Mouse (Mus musculus) heart, embryonic 14.5 days (tissue): ENCODE data around the gene Tacstd2. TPM values are rescaled to one million over a fixed set of nuclear protein-coding genes. Genes with fewer than 3 reads are reported as not detected.
"Not testable (repeated sequence)": the region's sequence is repeated elsewhere in the genome, so short reads cannot be mapped to it uniquely, and the experiment has no call there.

Experiments
- ATAC-seq: fragments of 200-750 bp; cut with Nextera tagmentation; 2 replicates; pipeline ENCODE4 v1.8.0; 2017; ENCODE audit warnings: low read depth, moderate TSS enrichment; ENCODE audit not compliant: insufficient number of reproducible peaks, insufficient read depth, low FRiP score
- H3K27ac ChIP-seq, 2 experiments: fragments of 200-500 bp in 1 of 2; fragments of 300-500 bp in 1 of 2; sonication (generic) in 1 of 2; replicated peaks in 1 of 2; 2 replicates each; pipeline ENCODE4 v1.5.1; 2012 to 2014; ENCODE audit warnings: low read depth in 2 of 2, low read length in 2 of 2, control low read depth in 1 of 2, mild to moderate bottlenecking in 1 of 2, mixed read lengths in 1 of 2; ENCODE audit not compliant: control insufficient read depth in 1 of 2, insufficient read depth in 1 of 2
- H3K27me3 ChIP-seq: fragments of 300-500 bp; sonication (generic); 2 replicates; pipeline ENCODE4 v1.6.1; 2014; ENCODE audit warnings: mild to moderate bottlenecking, low read length, control low read depth; ENCODE audit not compliant: control insufficient read depth, insufficient read depth
- H3K36me3 ChIP-seq: fragments of 300-500 bp; sonication (generic); 2 replicates; pipeline ENCODE4 v1.6.1; 2014; ENCODE audit warnings: mild to moderate bottlenecking, control low read depth, low read length, mixed read lengths; ENCODE audit not compliant: control insufficient read depth, insufficient read depth
- H3K4me1 ChIP-seq, 2 experiments: fragments of 200-500 bp in 1 of 2; fragments of 300-500 bp in 1 of 2; sonication (generic) in 1 of 2; 2 replicates each; pipeline ENCODE4 v1.6.1; 2012 to 2014; ENCODE audit warnings: low read length in 2 of 2, control low read depth in 1 of 2, mixed read lengths in 1 of 2; ENCODE audit not compliant: control insufficient read depth in 2 of 2, insufficient read depth in 2 of 2
- H3K4me2 ChIP-seq: fragments of 300-500 bp; sonication (generic); 2 replicates; pipeline ENCODE4 v1.6.1; 2014; ENCODE audit warnings: mild to moderate bottlenecking, low read length
- H3K4me3 ChIP-seq, 2 experiments: fragments of 200-500 bp in 1 of 2; fragments of 300-500 bp in 1 of 2; sonication (generic) in 1 of 2; 2 replicates each; pipeline ENCODE4 v1.5.1; 2012 to 2014; ENCODE audit warnings: low read length in 2 of 2, mild to moderate bottlenecking in 2 of 2, control low read depth in 1 of 2, low read depth in 1 of 2, moderate library complexity in 1 of 2; ENCODE audit not compliant: control insufficient read depth in 1 of 2, insufficient read depth in 1 of 2
- H3K9ac ChIP-seq: fragments of 300-500 bp; sonication (generic); 2 replicates; pipeline ENCODE4 v1.6.1; 2014; ENCODE audit warnings: mild to moderate bottlenecking, low read length
- H3K9me3 ChIP-seq: fragments of 300-500 bp; sonication (generic); 2 replicates; pipeline ENCODE4 v1.6.1; 2016; ENCODE audit warnings: low read length, control low read depth; ENCODE audit not compliant: control insufficient read depth
- WGBS: fragments of 180-500 bp; shearing (Covaris S2); extraction: QIAGEN DNeasy Blood & Tissue Kit; methylation state at CpG from one replicate; pipeline ENCODE4 v1.1.7; 2014; 5-methylcytosine and 5-hydroxymethylcytosine counted together
- polyA plus RNA-seq: library from polyadenylated mRNA; unstranded; fragments of >200 nt; fragmentation: Nextera tagmentation; extraction: Ambion mirVana; gene quantifications from 2 replicates; pipeline ENCODE4 v1.2.1, GENCODE M21; 2014

Tacstd2 gene
- polyA plus RNA-seq, 1 experiment from 2014 or later: 0.45 TPM

GRCm38 (mm10) chr6:67531822-67532162 is 3.8 kb downstream of the Tacstd2 start:
- no peak overlapping the region for H3K9ac ChIP-seq
- no peaks in the 10 kb centered on the region for H3K36me3 ChIP-seq
- no peak overlapping the region for H3K27ac ChIP-seq
- no peak overlapping the region for H3K4me3 ChIP-seq
- no peak for ATAC-seq
- peaks cover 55% of the 10 kb centered on the region for H3K27me3 ChIP-seq
- no peaks in the 10 kb centered on the region for H3K9me3 ChIP-seq
- 62% methylated on average over 7 of the region's 7 CpGs for WGBS
- H3K4me2 ChIP-seq: no peak overlapping the region
- peaks cover 3 to 12% of the 10 kb centered on the region in 2 experiments; a peak in 3 of 4 replicates for H3K4me1 ChIP-seq

GRCm38 (mm10) chr6:67530992-67531821 is 4.4 kb downstream of the Tacstd2 start:
- H3K27me3 ChIP-seq: peaks cover 49% of the 10 kb centered on the region
- 47% methylated on average over 9 of the region's 9 CpGs for WGBS
- ATAC-seq: no peak

GRCm38 (mm10) chr6:67526356-67526755 is 9.2 kb downstream of the Tacstd2 start:
- 77% methylated on average over 5 of the region's 5 CpGs for WGBS
- no peak for ATAC-seq
- no peaks in the 10 kb centered on the region for H3K4me1 ChIP-seq
- no peak overlapping the region for H3K4me3 ChIP-seq
- H3K27ac ChIP-seq: no peak overlapping the region
- no peaks in the 10 kb centered on the region for H3K36me3 ChIP-seq
- peaks cover 1% of the 10 kb centered on the region for H3K27me3 ChIP-seq
- no peak overlapping the region for H3K9ac ChIP-seq
- no peaks in the 10 kb centered on the region for H3K9me3 ChIP-seq
- no peak overlapping the region for H3K4me2 ChIP-seq

More at GRCm38 (mm10) chr6:67530992-67531821, 4.4 kb downstream of the Tacstd2 start:
- H3K9ac ChIP-seq: no peak overlapping the region
- no peak overlapping the region for H3K4me3 ChIP-seq
- H3K9me3 ChIP-seq: no peaks in the 10 kb centered on the region
- no peak overlapping the region for H3K27ac ChIP-seq
- no peaks in the 10 kb centered on the region for H3K36me3 ChIP-seq
- H3K4me1 ChIP-seq: peaks cover 3 to 12% of the 10 kb centered on the region in 2 experiments; a peak in 3 of 4 replicates
- no peak overlapping the region for H3K4me2 ChIP-seq

- no peak overlapping the region for H3K27ac ChIP-seq
- no peaks in the 10 kb centered on the region for H3K36me3 ChIP-seq
- H3K9me3 ChIP-seq: no peaks in the 10 kb centered on the region
- no peak for ATAC-seq
- no peak overlapping the region for H3K9ac ChIP-seq
- H3K4me3 ChIP-seq: no peak overlapping the region
- H3K4me1 ChIP-seq: no peaks in the 10 kb centered on the region
- no peaks in the 10 kb centered on the region for H3K27me3 ChIP-seq
- H3K4me2 ChIP-seq: no peak overlapping the region
These were observed 24.8 kb downstream of the Tacstd2 start for GRCm38 (mm10) chr6:67510752-67511151.

- H3K4me3 ChIP-seq, H3K9ac ChIP-seq, H3K27me3 ChIP-seq, H3K4me2 ChIP-seq, H3K36me3 ChIP-seq, ATAC-seq, H3K27ac ChIP-seq, H3K4me1 ChIP-seq, H3K9me3 ChIP-seq: not testable (repeated sequence)
- WGBS: 95% methylated on average over 2 of the region's 6 CpGs
These were observed 33.7 kb downstream of the Tacstd2 start for GRCm38 (mm10) chr6:67501938-67502337.

GRCm38 (mm10) chr6:67491755-67492154 is 43.8 kb downstream of the Tacstd2 start, which contains the start of gene Il23r:
TSS of gene Il23r (minus strand) at chr6:67491855.
- no peaks in the 10 kb centered on the region for H3K4me1 ChIP-seq
- no peak for ATAC-seq
- no peak within 1 kb of the TSS for H3K4me2 ChIP-seq
- WGBS: 78% methylated on average over 2 of the region's 2 CpGs
- no peak within 1 kb of the TSS for H3K4me3 ChIP-seq
- no peaks in the 10 kb centered on the region for H3K9me3 ChIP-seq
- no peaks in the 10 kb centered on the region for H3K27me3 ChIP-seq
- no peaks in the 10 kb centered on the region for H3K36me3 ChIP-seq
- no peak within 1 kb of the TSS for H3K27ac ChIP-seq
- no peak within 1 kb of the TSS for H3K9ac ChIP-seq
